ENCODE assay signal across 8 mouse cellular contexts in genomic region chr19:45221458-45221783, GRCm38 (mm10). TPM values are rescaled to one million over a fixed set of nuclear protein-coding genes. Genes with fewer than 3 reads are reported as not detected.
DNase-seq lines count a peak whose midpoint lies in the region; ATAC-seq and TF ChIP-seq lines count a peak whose summit lies in the region.

No protein-coding gene starts in this region.

- DNase-seq in heart, adult 9 months (ENCODE audit: low spot score in 2 of 2) = no peak
- no peak for DNase-seq in MEL (ENCODE audit: low read depth, low spot score)
- no peak for DNase-seq in midbrain, embryonic 14.5 days
- DNase-seq in thymus, postnatal 10 days (ENCODE audit: low spot score in 2 of 2) = no peak
- DNase-seq in layer of hippocampus, postnatal 10 days (ENCODE audit: low spot score in 2 of 2) = no peak

- 5% methylated on average over 9 of the region's 9 CpGs for WGBS in heart, embryonic 14.5 days
- under 1% methylated on average over 9 of the region's 9 CpGs for WGBS in hindbrain, embryonic 15.5 days
- 1% methylated on average over 9 of the region's 9 CpGs for WGBS in midbrain, embryonic 14.5 days

- H3K4me2 ChIP-seq in heart, embryonic 14.5 days (ENCODE audit: low read length) = peak overlapping the region; percentile 76
- peak overlapping the region; percentile 66 for H3K4me2 ChIP-seq in hindbrain, embryonic 15.5 days
- H3K4me2 ChIP-seq in midbrain, embryonic 14.5 days (ENCODE audit: low read length) = peak overlapping the region; percentile 53

- peaks cover 65% of the 10 kb centered on the region for H3K27me3 ChIP-seq in heart, embryonic 14.5 days (ENCODE audit: control insufficient read depth, insufficient read depth, low read length)
- H3K27me3 ChIP-seq in MEL (ENCODE audit: control insufficient read depth in 1 of 2, insufficient read depth in 2 of 2, low read length in 2 of 2) = no peaks in the 10 kb centered on the region
- H3K27me3 ChIP-seq in hindbrain, embryonic 15.5 days = peaks cover 63% of the 10 kb centered on the region
- peaks cover 67% of the 10 kb centered on the region for H3K27me3 ChIP-seq in midbrain, embryonic 14.5 days (ENCODE audit: control insufficient read depth, insufficient read depth, low read length)

- peak overlapping the region; percentile 18 to 36 for H3K4me3 ChIP-seq in heart, embryonic 14.5 days (ENCODE audit: control insufficient read depth in 1 of 2, insufficient read depth in 1 of 2, low read depth in 1 of 2, low read length in 2 of 2)
- H3K4me3 ChIP-seq in MEL (ENCODE audit: control insufficient read depth in 1 of 2, insufficient read depth in 1 of 2, low read depth in 2 of 2, low read length in 2 of 2) = peak overlapping the region; percentile 23 to 50; a peak in 3 of 4 replicates
- H3K4me3 ChIP-seq in hindbrain, embryonic 15.5 days = peak overlapping the region; percentile 30
- no peak overlapping the region for H3K4me3 ChIP-seq in midbrain, embryonic 14.5 days (replicated peaks; ENCODE audit: low read depth, low read length)

- no peaks in the 10 kb centered on the region for H3K36me3 ChIP-seq in heart, embryonic 14.5 days (ENCODE audit: control insufficient read depth, insufficient read depth, low read length)
- H3K36me3 ChIP-seq in MEL (ENCODE audit: control insufficient read depth in 1 of 2, insufficient read depth in 2 of 2, low read length in 2 of 2) = no peaks in the 10 kb centered on the region; a peak in 1 of 4 replicates
- H3K36me3 ChIP-seq in hindbrain, embryonic 15.5 days = no peaks in the 10 kb centered on the region
- H3K36me3 ChIP-seq in midbrain, embryonic 14.5 days (ENCODE audit: control insufficient read depth, insufficient read depth, low read length) = no peaks in the 10 kb centered on the region

- H3K9ac ChIP-seq in heart, embryonic 14.5 days (ENCODE audit: low read length) = peak overlapping the region; percentile 46
- H3K9ac ChIP-seq in MEL (ENCODE audit: control insufficient read depth, low read depth, low read length, poor library complexity, severe bottlenecking) = peak overlapping the region; percentile 58
- no peak overlapping the region for H3K9ac ChIP-seq in hindbrain, embryonic 15.5 days
- H3K9ac ChIP-seq in midbrain, embryonic 14.5 days (replicated peaks; ENCODE audit: low read length) = no peak overlapping the region

- no peak for TF ChIP-seq POLR2A in MEL (IDR thresholded peaks at IDR 0.05; ENCODE audit: control insufficient read depth in 1 of 2, insufficient read depth in 1 of 2, low read depth in 1 of 2, low read length in 2 of 2, poor library complexity in 1 of 2)

- no peak overlapping the region for H3K27ac ChIP-seq in heart, embryonic 14.5 days (replicated peaks in 1 of 2; ENCODE audit: control insufficient read depth in 1 of 2, insufficient read depth in 1 of 2, low read depth in 2 of 2, low read length in 2 of 2)
- H3K27ac ChIP-seq in MEL (ENCODE audit: control insufficient read depth, low read depth, low read length) = no peak overlapping the region
- no peak overlapping the region for H3K27ac ChIP-seq in hindbrain, embryonic 15.5 days (replicated peaks)
- H3K27ac ChIP-seq in midbrain, embryonic 14.5 days (replicated peaks; ENCODE audit: low read depth, low read length) = no peak overlapping the region

- no peak for ATAC-seq in heart, embryonic 14.5 days (ENCODE audit: insufficient number of reproducible peaks, insufficient read depth, low FRiP score, low read depth)
- no peak for ATAC-seq in hindbrain, embryonic 15.5 days (ENCODE audit: low FRiP score, low read depth)
- no peak for ATAC-seq in midbrain, embryonic 14.5 days (ENCODE audit: low FRiP score, low TSS enrichment)
- ATAC-seq in megakaryocyte progenitor cell, adult 5-6 weeks (replicated peaks; ENCODE audit: poor library complexity) = no peak

- TF ChIP-seq CTCF in MEL (IDR thresholded peaks at IDR 0.05 in 2 of 3, conservative IDR thresholded peaks at IDR 0.05 in 1 of 3; ENCODE audit: control insufficient read depth in 1 of 3, insufficient read depth in 1 of 3, low read depth in 2 of 3, low read length in 3 of 3, poor library complexity in 1 of 3, severe bottlenecking in 1 of 3) = no peak

- no peak for TF ChIP-seq RAD21 in MEL (IDR thresholded peaks at IDR 0.05; ENCODE audit: low read depth, low read length)

- no peak for TF ChIP-seq EP300 in MEL (IDR thresholded peaks at IDR 0.05; ENCODE audit: low read depth in 1 of 2, low read length in 2 of 2)

- H3K79me2 ChIP-seq in MEL (ENCODE audit: control insufficient read depth, insufficient read depth, low read length, poor library complexity) = no peaks in the 10 kb centered on the region

- no peaks in the 10 kb centered on the region for H3K9me3 ChIP-seq in heart, embryonic 14.5 days (ENCODE audit: control insufficient read depth, low read length)
- no peaks in the 10 kb centered on the region for H3K9me3 ChIP-seq in MEL (replicated peaks; ENCODE audit: insufficient read depth, low read length)
- no peaks in the 10 kb centered on the region for H3K9me3 ChIP-seq in hindbrain, embryonic 15.5 days
- H3K9me3 ChIP-seq in midbrain, embryonic 14.5 days (ENCODE audit: control insufficient read depth, low read length) = no peaks in the 10 kb centered on the region

- H3K4me1 ChIP-seq in heart, embryonic 14.5 days (ENCODE audit: control insufficient read depth in 2 of 2, insufficient read depth in 2 of 2, low read length in 2 of 2) = peaks cover 0 to 5% of the 10 kb centered on the region in 2 experiments; a peak in 2 of 4 replicates
- H3K4me1 ChIP-seq in MEL (ENCODE audit: control insufficient read depth in 1 of 2, insufficient read depth in 2 of 2, low read length in 2 of 2) = no peaks in the 10 kb centered on the region
- H3K4me1 ChIP-seq in hindbrain, embryonic 15.5 days (replicated peaks) = peaks cover 37% of the 10 kb centered on the region
- H3K4me1 ChIP-seq in midbrain, embryonic 14.5 days (ENCODE audit: control insufficient read depth, insufficient read depth, low read length) = no peaks in the 10 kb centered on the region; the same call in 1 of the 2 replicates

TF ChIP-seq in MEL, 35 proteins besides CTCF, POLR2A, EP300 and RAD21:
- no peak for TF ChIP-seq CHD2 (IDR thresholded peaks at IDR 0.05; ENCODE audit: low read length)
- TF ChIP-seq ETS1 (IDR thresholded peaks at IDR 0.05; ENCODE audit: low read depth, low read length) = no peak
- TF ChIP-seq MAFK (IDR thresholded peaks at IDR 0.05; ENCODE audit: borderline replicate concordance, low read depth, low read length) = no peak
- TF ChIP-seq RCOR1 (IDR thresholded peaks at IDR 0.05; ENCODE audit: low read depth, low read length) = no peak
- no peak for TF ChIP-seq UBTF (IDR thresholded peaks at IDR 0.05; ENCODE audit: borderline replicate concordance, insufficient read depth, low read depth, low read length)
- TF ChIP-seq MAX (IDR thresholded peaks at IDR 0.05; ENCODE audit: low read length) = no peak
- TF ChIP-seq TBP (IDR thresholded peaks at IDR 0.05; ENCODE audit: low read depth, low read length) = no peak
- TF ChIP-seq MAZ (IDR thresholded peaks at IDR 0.05; ENCODE audit: low read depth, low read length) = no peak
- no peak for TF ChIP-seq MYB (IDR thresholded peaks at IDR 0.05; ENCODE audit: low read depth, low read length)
- TF ChIP-seq E2F4 (IDR thresholded peaks at IDR 0.05; ENCODE audit: borderline replicate concordance, low read depth, low read length) = no peak
- no peak for TF ChIP-seq MXI1 (IDR thresholded peaks at IDR 0.05; ENCODE audit: low read depth, low read length)
- TF ChIP-seq TCF12 (IDR thresholded peaks at IDR 0.05; ENCODE audit: low read depth, low read length) = no peak
- no peak for TF ChIP-seq USF1 (IDR thresholded peaks at IDR 0.05; ENCODE audit: low read depth, low read length)
- no peak for TF ChIP-seq KAT2A (conservative IDR thresholded peaks at IDR 0.05; ENCODE audit: low read depth, low read length)
- TF ChIP-seq SMC3 (IDR thresholded peaks at IDR 0.05; ENCODE audit: low read depth, low read length) = no peak
- TF ChIP-seq MYC (IDR thresholded peaks at IDR 0.05; ENCODE audit: low read depth, low read length) = no peak

RNA-seq across cellular contexts. Expression of gene Lbx1, which starts 14.2 kb away (rescaled TPM):
- polyA plus RNA-seq in heart, embryonic 14.5 days (2014; fragmentation: Nextera tagmentation; extraction: Ambion mirVana) = not detected in 2 replicates
- total RNA-seq in MEL (2012; rRNA removed) = not detected in 2 replicates
- not detected for polyA plus RNA-seq in MEL (2012; ENCODE audit: insufficient read depth in 1 of 2, insufficient read length in 2 of 2, low read depth in 1 of 2, low replicate concordance in 2 of 2, missing spikeins in 1 of 2)
- 9.9 and 12.2 TPM in 2 replicates for polyA plus RNA-seq in hindbrain, embryonic 15.5 days (2015; fragmentation: Nextera tagmentation; extraction: Ambion mirVana)
- 0.49 and 0.65 TPM in 2 replicates for polyA plus RNA-seq in midbrain, embryonic 14.5 days (2014; fragmentation: Nextera tagmentation; extraction: Ambion mirVana)
- total RNA-seq in megakaryocyte progenitor cell, adult 5-6 weeks (2015) = not detected in 2 replicates
- not detected in 2 replicates for total RNA-seq in megakaryocyte progenitor cell, adult 5-6 weeks (2017)
- not detected for total RNA-seq in layer of hippocampus, postnatal 10 days (2021)

Comparison
In these comparisons a context has a peak if more than half of its experiments do, and no peak if none do; other contexts are left out.
1. H3K9ac ChIP-seq: peak in heart, embryonic 14.5 days (single experiment) and MEL (single experiment); none in hindbrain, embryonic 15.5 days (single experiment) and midbrain, embryonic 14.5 days (single experiment).
2. Peak in every context shown above with its lines, with median percentiles within 50 percentile points of each other: H3K4me2 ChIP-seq.